Mouse (Mus musculus) MEL (cell line): ENCODE results near the gene Tbc1d24. TPM values are rescaled to one million over a fixed set of nuclear protein-coding genes. Genes with fewer than 3 reads are reported as not detected.

Experiments used
- DNase-seq: peaks from one replicate; pipeline ENCODE4 v3.0.0; 2011; ENCODE audit warnings: low read depth, low spot score
- H3K27ac ChIP-seq: 2 replicates; pipeline ENCODE4 v1.5.1; 2012; ENCODE audit warnings: low read depth, mild to moderate bottlenecking, control low read depth, low read length, moderate library complexity; ENCODE audit not compliant: control insufficient read depth
- H3K27me3 ChIP-seq, 2 experiments: fragments of 150-350 bp in 1 of 2; sonication (generic) in 1 of 2; 2 replicates each; pipeline ENCODE4 v1.6.1; 2012; ENCODE audit warnings: low read length in 2 of 2, mild to moderate bottlenecking in 2 of 2, improper control_type of control experiment in 1 of 2, moderate library complexity in 1 of 2; ENCODE audit not compliant: insufficient read depth in 2 of 2, control insufficient read depth in 1 of 2
- H3K36me3 ChIP-seq, 2 experiments: 2 replicates each; pipeline ENCODE4 v1.6.1; 2012 to 2014; ENCODE audit warnings: low read length in 2 of 2, improper control_type of control experiment in 1 of 2, inconsistent platforms in 1 of 2, mild to moderate bottlenecking in 1 of 2; ENCODE audit not compliant: insufficient read depth in 2 of 2, control insufficient read depth in 1 of 2
- H3K4me1 ChIP-seq, 2 experiments: fragments of 150-350 bp in 1 of 2; sonication (generic) in 1 of 2; 2 replicates each; pipeline ENCODE4 v1.6.1; 2012; ENCODE audit warnings: low read length in 2 of 2, improper control_type of control experiment in 1 of 2, mild to moderate bottlenecking in 1 of 2; ENCODE audit not compliant: insufficient read depth in 2 of 2, control insufficient read depth in 1 of 2
- H3K4me3 ChIP-seq, 2 experiments: fragments of 150-350 bp in 1 of 2; sonication (generic) in 1 of 2; 2 replicates each; pipeline ENCODE4 v1.5.1; 2012; ENCODE audit warnings: low read depth in 2 of 2, low read length in 2 of 2, mild to moderate bottlenecking in 2 of 2, moderate library complexity in 2 of 2, control low read depth in 1 of 2, improper control_type of control experiment in 1 of 2; ENCODE audit not compliant: control insufficient read depth in 1 of 2, insufficient read depth in 1 of 2
- H3K79me2 ChIP-seq: 2 replicates; pipeline ENCODE4 v1.6.1; 2012; ENCODE audit warnings: mild to moderate bottlenecking, low read length, moderate library complexity; ENCODE audit not compliant: control insufficient read depth, poor library complexity, insufficient read depth
- H3K9ac ChIP-seq: 2 replicates; pipeline ENCODE4 v1.6.1; 2012; ENCODE audit warnings: low read depth, mild to moderate bottlenecking, control low read depth, low read length, moderate library complexity; ENCODE audit not compliant: control insufficient read depth, poor library complexity, severe bottlenecking
- H3K9me3 ChIP-seq: fragments of 150-350 bp; sonication (generic); replicated peaks from 2 replicates; pipeline ENCODE4 v1.6.1; 2012; ENCODE audit warnings: mild to moderate bottlenecking, low read length, improper control_type of control experiment, moderate library complexity; ENCODE audit not compliant: insufficient read depth
- CHD1 ChIP-seq: IDR thresholded peaks from 2 replicates; pipeline ENCODE4 v1.6.1; 2012; ENCODE audit warnings: low read depth, mild to moderate bottlenecking, inconsistent platforms, low read length, improper control_type of control experiment
- CTCF ChIP-seq, 3 experiments: IDR thresholded peaks in 2 of 3; conservative IDR thresholded peaks in 1 of 3; 2 replicates each; pipeline ENCODE4 v1.5.1; 2011 to 2012; ENCODE audit warnings: low read length in 3 of 3, low read depth in 2 of 3, mild to moderate bottlenecking in 2 of 3, improper control_type of control experiment in 1 of 3, inconsistent platforms in 1 of 3, mixed read lengths in 1 of 3, moderate library complexity in 1 of 3; ENCODE audit not compliant: control insufficient read depth in 1 of 3, insufficient read depth in 1 of 3, poor library complexity in 1 of 3, severe bottlenecking in 1 of 3
- EP300 ChIP-seq, 2 experiments: IDR thresholded peaks; 2 replicates each; pipeline ENCODE4 v1.6.1; 2011; ENCODE audit warnings: improper control_type of control experiment in 2 of 2, low read length in 2 of 2, low read depth in 1 of 2, mild to moderate bottlenecking in 1 of 2
- GABPA ChIP-seq: IDR thresholded peaks from 2 replicates; pipeline ENCODE4 v1.6.1; 2012; ENCODE audit warnings: low read depth, mild to moderate bottlenecking, inconsistent platforms, low read length, improper control_type of control experiment, moderate library complexity
- KAT2A ChIP-seq: conservative IDR thresholded peaks from 2 replicates; pipeline ENCODE4 v1.6.1; 2012; ENCODE audit warnings: low read depth, low read length, improper control_type of control experiment, inconsistent platforms
- MAFK ChIP-seq: IDR thresholded peaks from 2 replicates; pipeline ENCODE4 v1.6.1; 2011; ENCODE audit warnings: low read depth, mild to moderate bottlenecking, low read length, improper control_type of control experiment, borderline replicate concordance
- MAZ ChIP-seq: IDR thresholded peaks from 2 replicates; pipeline ENCODE4 v1.6.1; 2012; ENCODE audit warnings: low read depth, mild to moderate bottlenecking, inconsistent platforms, low read length, improper control_type of control experiment
- MEF2A ChIP-seq: IDR thresholded peaks from 2 replicates; pipeline ENCODE4 v1.6.1; 2014; ENCODE audit warnings: low read depth, mild to moderate bottlenecking, inconsistent platforms, low read length, improper control_type of control experiment; ENCODE audit not compliant: poor library complexity, insufficient replicate concordance, severe bottlenecking; ENCODE audit errors: extremely low read depth
- MXI1 ChIP-seq: IDR thresholded peaks from 2 replicates; pipeline ENCODE4 v1.6.1; 2011; ENCODE audit warnings: mild to moderate bottlenecking, low read depth, low read length, improper control_type of control experiment
- MYB ChIP-seq: IDR thresholded peaks from 2 replicates; pipeline ENCODE4 v1.6.1; 2011; ENCODE audit warnings: mild to moderate bottlenecking, low read depth, low read length, improper control_type of control experiment
- MYC ChIP-seq: IDR thresholded peaks from 2 replicates; pipeline ENCODE4 v1.6.1; 2011; ENCODE audit warnings: low read depth, mild to moderate bottlenecking, low read length, improper control_type of control experiment, moderate library complexity
- NELFE ChIP-seq: IDR thresholded peaks from 2 replicates; pipeline ENCODE4 v1.6.1; 2011; ENCODE audit warnings: low read depth, low read length, improper control_type of control experiment
- NRF1 ChIP-seq: IDR thresholded peaks from 2 replicates; pipeline ENCODE4 v1.6.1; 2014; ENCODE audit warnings: low read depth, mild to moderate bottlenecking, inconsistent platforms, low read length, improper control_type of control experiment, moderate library complexity; ENCODE audit not compliant: poor library complexity, insufficient read depth, severe bottlenecking
- POLR2A ChIP-seq, 2 experiments: IDR thresholded peaks; 2 replicates each; pipeline ENCODE4 v1.6.1; 2011 to 2012; ENCODE audit warnings: low read length in 2 of 2, mild to moderate bottlenecking in 2 of 2, control low read depth in 1 of 2, improper control_type of control experiment in 1 of 2, low read depth in 1 of 2, moderate library complexity in 1 of 2; ENCODE audit not compliant: control insufficient read depth in 1 of 2, insufficient read depth in 1 of 2, poor library complexity in 1 of 2
- POLR2AphosphoS2 ChIP-seq: IDR thresholded peaks from 2 replicates; pipeline ENCODE4 v1.6.1; 2011; ENCODE audit warnings: low read length, improper control_type of control experiment
- RAD21 ChIP-seq: IDR thresholded peaks from 2 replicates; pipeline ENCODE4 v1.6.1; 2011; ENCODE audit warnings: mild to moderate bottlenecking, low read depth, low read length, improper control_type of control experiment
- SIN3A ChIP-seq: IDR thresholded peaks from 2 replicates; pipeline ENCODE4 v1.6.1; 2012; ENCODE audit warnings: low read length, improper control_type of control experiment, inconsistent platforms
- SMC3 ChIP-seq: IDR thresholded peaks from 2 replicates; pipeline ENCODE4 v1.6.1; 2011; ENCODE audit warnings: low read depth, low read length, improper control_type of control experiment
- TCF12 ChIP-seq: IDR thresholded peaks from 2 replicates; pipeline ENCODE4 v1.6.1; 2014; ENCODE audit warnings: low read depth, mild to moderate bottlenecking, inconsistent platforms, low read length, improper control_type of control experiment, moderate library complexity
- ZKSCAN1 ChIP-seq: IDR thresholded peaks from 2 replicates; pipeline ENCODE4 v1.6.1; 2012; ENCODE audit warnings: low read depth, mild to moderate bottlenecking, inconsistent platforms, low read length, improper control_type of control experiment, moderate library complexity
- polyA plus RNA-seq, 2 experiments: library from polyadenylated mRNA; stranded (reverse) in 1 of 2; unstranded in 1 of 2; fragments of >175 nt in 1 of 2; fragments of >200 nt in 1 of 2; gene quantifications; 2 replicates each; pipeline versions ENCODE4 v1.2.1 to v1.2.4; 2012; ENCODE audit warnings: low replicate concordance in 2 of 2, low read depth in 1 of 2; ENCODE audit not compliant: insufficient read length in 2 of 2, insufficient read depth in 1 of 2, missing spikeins in 1 of 2
- total RNA-seq: library from RNA; depleted of rRNA; stranded (reverse); fragments of 300-350 nt; gene quantifications from 2 replicates; pipeline ENCODE4 v1.2.3, GENCODE M21; 2012

The Tbc1d24 gene
- total and polyA plus RNA-seq, 3 experiments, result 24.3 to 34.2 (median 27.3) TPM

DNA sequence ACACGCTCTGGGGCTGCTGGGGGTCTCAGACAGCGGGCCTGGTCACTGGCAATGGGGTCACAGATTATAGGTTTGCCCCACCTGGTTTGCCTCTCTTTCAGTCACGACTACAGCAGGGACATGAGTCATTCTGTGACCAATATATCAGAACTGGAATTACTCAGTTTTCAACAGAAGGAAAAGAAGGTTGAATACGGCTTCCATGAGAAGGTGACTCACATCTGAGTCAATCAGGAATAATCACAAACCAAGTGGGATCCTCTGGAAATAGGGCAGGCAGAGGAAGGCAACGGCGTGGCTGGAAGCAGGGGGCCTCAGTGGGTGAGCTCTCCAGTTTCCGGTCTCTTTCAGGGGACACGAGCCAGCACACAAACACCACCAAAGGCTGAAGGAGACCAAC lies 38.7 kb upstream of the Tbc1d24 start:
- no peaks in the 10 kb centered on the region for H3K27me3 ChIP-seq
- H3K9me3 ChIP-seq, result no peaks in the 10 kb centered on the region
- TF ChIP-seq MEF2A (no peak), CTCF (IDR thresholded peaks at IDR 0.05 in 2 of 3, conservative IDR thresholded peaks at IDR 0.05 in 1 of 3; ENCODE audit: control insufficient read depth in 1 of 3, insufficient read depth in 1 of 3, low read depth in 2 of 3, low read length in 3 of 3, poor library complexity in 1 of 3, severe bottlenecking in 1 of 3) (no peak), KAT2A (no peak), MXI1 (no peak), MYC (no peak), NRF1 (no peak), GABPA (no peak), MAZ (no peak), POLR2A (IDR thresholded peaks at IDR 0.05; ENCODE audit: control insufficient read depth in 1 of 2, insufficient read depth in 1 of 2, low read depth in 1 of 2, low read length in 2 of 2, poor library complexity in 1 of 2) (no peak)
- no peak for DNase-seq
- no peak overlapping the region for H3K9ac ChIP-seq
- no peak overlapping the region for H3K4me3 ChIP-seq
- H3K4me1 ChIP-seq, result no peaks in the 10 kb centered on the region
- H3K27ac ChIP-seq, result no peak overlapping the region
- H3K36me3 ChIP-seq, result peaks cover 1 to 34% of the 10 kb centered on the region in 2 experiments; a peak in 3 of 4 replicates
- peaks cover 5% of the 10 kb centered on the region; the same call in 1 of the 2 replicates for H3K79me2 ChIP-seq

DNA sequence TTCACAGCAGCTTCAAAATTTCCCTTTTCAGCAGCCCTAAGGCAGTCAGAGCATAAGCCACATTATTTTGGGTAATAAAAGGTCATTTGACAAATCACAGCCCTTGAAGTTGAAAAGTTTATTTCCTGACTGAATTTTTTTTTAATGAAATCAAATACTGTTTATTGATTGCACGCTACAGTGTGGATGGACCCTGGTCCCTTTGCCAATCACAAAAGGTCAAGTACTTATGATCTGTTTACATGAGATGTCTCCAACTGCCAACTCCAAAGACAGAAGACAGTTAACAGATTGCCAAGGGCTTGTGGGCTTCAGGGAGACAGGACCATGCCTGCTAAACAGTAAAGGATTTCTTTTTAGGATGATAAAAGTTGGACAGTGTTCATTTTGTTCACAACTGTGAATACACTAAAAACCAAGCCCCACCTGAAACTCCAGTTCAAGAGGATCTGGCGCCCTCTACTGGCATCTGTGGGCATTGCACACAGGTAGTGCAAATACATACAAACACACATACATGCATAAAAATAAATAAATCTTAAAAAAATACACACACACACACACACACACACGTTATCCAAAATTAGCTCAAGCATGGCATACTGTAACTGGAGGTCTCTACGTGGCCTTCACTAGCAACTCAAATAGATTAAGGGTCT lies 38.1 kb upstream of the Tbc1d24 start:
- Histone ChIP-seq H3K4me1 (no peaks in the 10 kb centered on the region), H3K27me3 (no peaks in the 10 kb centered on the region), H3K36me3 (peaks cover 0 to 28% of the 10 kb centered on the region in 2 experiments; a peak in 2 of 4 replicates), H3K27ac (no peak overlapping the region), H3K4me3 (no peak overlapping the region), H3K9ac (no peak overlapping the region), H3K79me2 (peaks cover 2% of the 10 kb centered on the region; the same call in 1 of the 2 replicates), H3K9me3 (no peaks in the 10 kb centered on the region)
- TF ChIP-seq MAZ, result no peak
- TF ChIP-seq CTCF (IDR thresholded peaks at IDR 0.05 in 2 of 3, conservative IDR thresholded peaks at IDR 0.05 in 1 of 3; ENCODE audit: control insufficient read depth in 1 of 3, insufficient read depth in 1 of 3, low read depth in 2 of 3, low read length in 3 of 3, poor library complexity in 1 of 3, severe bottlenecking in 1 of 3), result peak; percentile 30 to 45 (median 45); a peak in 5 of 6 replicates
- TF ChIP-seq TCF12, result no peak
- peak; percentile 33 for TF ChIP-seq RAD21
- TF ChIP-seq NELFE, result no peak
- no peak for TF ChIP-seq ZKSCAN1
- TF ChIP-seq EP300 (IDR thresholded peaks at IDR 0.05; ENCODE audit: low read depth in 1 of 2, low read length in 2 of 2), result no peak
- no peak for TF ChIP-seq POLR2AphosphoS2
- no peak for TF ChIP-seq CHD1
- TF ChIP-seq SMC3, result no peak
- TF ChIP-seq MAFK, result no peak
- TF ChIP-seq MYC, result no peak
- TF ChIP-seq SIN3A, result no peak
- no peak for TF ChIP-seq POLR2A (IDR thresholded peaks at IDR 0.05; ENCODE audit: control insufficient read depth in 1 of 2, insufficient read depth in 1 of 2, low read depth in 1 of 2, low read length in 2 of 2, poor library complexity in 1 of 2)
- no peak for TF ChIP-seq MXI1
- TF ChIP-seq MYB, result no peak
- peak; percentile 59 for DNase-seq
